Mouse (Mus musculus): ENCODE data around the gene Lasp1.

- TF ChIP-seq POLR2A (IDR thresholded peaks at IDR 0.05; ENCODE audit: control insufficient read depth, low read depth, low read length) (no peak), CTCF (IDR thresholded peaks at IDR 0.05; ENCODE audit: control insufficient read depth, insufficient read depth, insufficient replicate concordance, low read depth, low read length) (no peak)
These were observed 20.3 kb downstream of the Lasp1 start for GRCm38 (mm10) chr11:97819102-97819501.
